Mouse (Mus musculus) stomach, postnatal 0 days (tissue): ENCODE results near the gene Nr1i2.

Source experiments
- CTCF ChIP-seq: IDR thresholded peaks from 2 replicates; pipeline ENCODE4 v1.5.1; 2016; ENCODE audit warnings: antibody characterized with exemption, low read depth, mild to moderate bottlenecking, moderate library complexity
- EP300 ChIP-seq: optimal IDR thresholded peaks from 2 replicates; pipeline ENCODE3; 2016; ENCODE audit warnings: antibody characterized with exemption

DNA sequence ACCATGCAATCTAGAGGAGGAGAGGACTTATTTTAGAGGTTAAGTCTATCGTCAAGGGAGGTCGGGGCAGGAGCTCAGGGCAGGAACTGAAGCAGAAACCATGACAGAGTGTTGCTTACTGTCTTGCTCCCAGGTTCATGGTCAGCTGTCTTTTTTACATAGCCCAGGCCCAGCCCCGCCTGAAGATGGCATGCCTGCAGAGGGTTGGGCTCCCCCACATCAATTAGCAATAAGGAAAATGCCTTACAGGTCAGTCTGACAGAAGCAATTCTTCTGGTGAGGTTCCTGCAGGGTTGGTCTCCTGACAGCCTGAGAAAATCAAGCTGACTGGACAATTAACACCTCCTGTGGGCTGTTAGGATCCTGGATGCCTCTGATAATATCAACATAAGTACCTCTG is 23.0 kb downstream of the Nr1i2 start:
- TF ChIP-seq CTCF = no peak
- no peak for TF ChIP-seq EP300
